Mouse (Mus musculus): ENCODE results near the gene Prox1.

The Prox1 gene

DNA sequence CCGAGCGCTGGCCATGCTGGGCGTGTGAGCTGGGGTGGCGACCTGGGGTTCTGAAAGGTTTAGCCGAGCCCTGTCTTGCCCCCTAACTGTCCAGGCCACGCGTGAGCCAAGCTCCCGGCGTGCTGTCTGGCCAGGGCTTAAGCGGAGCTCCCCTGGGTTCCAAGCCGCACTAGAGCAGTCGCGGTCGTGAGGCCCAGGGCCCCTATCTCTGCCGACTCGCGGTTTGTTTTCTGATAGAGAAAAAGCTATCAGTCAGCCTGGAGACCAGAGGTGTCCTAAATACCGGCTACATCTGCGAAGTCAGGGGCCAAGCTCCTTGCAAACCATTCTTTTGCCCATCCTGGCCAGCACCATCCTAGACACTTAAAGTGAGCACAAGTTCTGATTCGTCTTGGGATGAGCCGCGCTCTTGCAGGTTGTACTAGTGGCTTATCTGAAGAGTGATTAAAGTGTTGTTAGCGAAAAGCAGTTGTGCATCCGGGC lies 2.5 kb upstream of the Prox1 start:
- DNase-seq (ENCODE audit: low spot score) = no peak

DNA sequence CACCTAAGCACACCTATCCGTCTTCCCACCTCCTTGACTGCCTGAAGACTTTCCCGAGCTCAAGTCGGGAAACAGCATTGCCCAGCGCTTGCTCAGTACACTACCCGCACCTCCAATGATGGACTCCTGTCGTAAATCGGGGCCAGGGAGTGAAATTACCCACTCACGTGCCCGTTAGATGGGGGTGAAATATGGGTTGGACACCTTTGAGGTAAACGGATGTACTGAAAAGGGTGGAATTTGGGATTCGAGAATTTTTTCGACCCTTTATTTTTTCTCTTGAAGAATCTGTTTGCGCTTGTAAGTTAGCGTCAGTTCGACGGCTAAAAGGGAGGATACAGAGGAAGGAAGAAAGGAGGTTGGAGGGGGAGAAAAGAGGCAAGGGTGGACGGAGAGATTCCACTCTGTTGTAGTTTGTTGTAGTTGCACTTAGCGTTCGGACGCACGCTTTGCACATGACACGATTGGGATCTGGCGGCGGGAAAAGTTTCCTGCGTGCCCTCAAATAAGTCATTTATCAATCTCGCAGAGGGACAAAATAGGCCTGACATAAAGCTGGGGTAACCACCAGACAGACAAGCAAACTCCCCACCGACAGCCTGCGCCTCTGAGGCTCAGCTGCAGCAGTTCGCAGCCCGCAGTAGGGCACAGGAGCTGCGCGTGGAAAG lies 1.9 kb upstream of the Prox1 start:
- no peak for DNase-seq (ENCODE audit: low spot score)

DNA sequence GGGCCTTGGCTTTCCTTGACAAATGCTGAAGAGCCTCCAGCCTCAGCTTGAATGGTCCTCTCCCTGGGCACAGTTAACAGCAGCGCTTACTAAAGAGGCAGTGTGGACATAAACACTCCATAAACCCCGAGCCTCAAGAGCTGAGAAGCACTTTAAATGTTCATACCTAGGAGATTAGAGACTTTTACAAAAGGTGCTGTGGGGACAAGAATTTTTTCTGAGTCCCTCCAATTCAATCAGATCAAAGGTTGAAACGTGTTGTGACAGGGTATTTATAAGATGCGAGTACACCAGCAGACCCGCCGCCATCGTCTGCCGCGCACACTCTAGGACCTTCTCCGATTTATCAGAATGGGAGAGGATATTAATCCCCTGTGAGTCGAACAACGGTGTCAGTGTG lies 1.2 kb upstream of the Prox1 start:
- DNase-seq (ENCODE audit: low spot score) = no peak

DNA sequence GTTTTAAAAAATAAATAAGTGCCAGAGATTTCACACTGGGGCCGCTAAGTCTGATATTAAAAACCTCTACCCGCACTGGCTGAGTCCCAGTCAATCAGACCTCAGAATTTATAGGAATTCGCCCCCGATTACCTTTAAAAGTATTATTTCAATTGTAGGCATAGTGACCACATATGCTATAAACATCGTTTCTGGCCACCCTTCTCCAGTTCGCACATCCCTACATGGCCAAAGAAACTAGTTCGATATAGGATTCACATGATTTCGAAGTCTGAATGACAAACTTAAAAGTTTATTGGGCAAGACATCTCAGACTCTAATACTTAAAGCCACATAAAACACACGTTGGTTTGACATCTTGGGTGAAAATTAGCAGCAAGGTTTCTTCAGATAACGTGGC lies 827 bp upstream of the Prox1 start:
- DNase-seq (ENCODE audit: low spot score) = no peak

DNA sequence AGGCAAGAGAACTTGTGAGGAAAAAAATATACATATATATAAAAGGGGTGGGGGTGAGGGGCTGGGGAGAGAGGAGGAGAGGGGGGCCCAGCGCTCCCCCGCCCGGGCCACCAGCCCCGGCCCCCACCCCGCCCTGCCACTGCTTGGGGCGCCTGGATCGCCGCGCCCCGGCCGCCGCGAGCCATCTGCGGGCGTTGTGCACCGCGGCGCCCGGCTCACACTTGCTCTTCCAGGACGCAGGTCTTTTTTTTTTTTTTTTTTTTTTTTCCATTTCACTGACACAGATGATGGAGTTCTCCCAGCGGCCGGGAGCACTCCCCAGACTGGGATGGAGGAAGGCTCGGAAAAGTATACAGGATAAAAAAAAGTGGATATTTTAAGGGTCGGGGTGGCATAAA lies 304 bp upstream of the Prox1 start:
- DNase-seq (ENCODE audit: low spot score) = no peak

DNA sequence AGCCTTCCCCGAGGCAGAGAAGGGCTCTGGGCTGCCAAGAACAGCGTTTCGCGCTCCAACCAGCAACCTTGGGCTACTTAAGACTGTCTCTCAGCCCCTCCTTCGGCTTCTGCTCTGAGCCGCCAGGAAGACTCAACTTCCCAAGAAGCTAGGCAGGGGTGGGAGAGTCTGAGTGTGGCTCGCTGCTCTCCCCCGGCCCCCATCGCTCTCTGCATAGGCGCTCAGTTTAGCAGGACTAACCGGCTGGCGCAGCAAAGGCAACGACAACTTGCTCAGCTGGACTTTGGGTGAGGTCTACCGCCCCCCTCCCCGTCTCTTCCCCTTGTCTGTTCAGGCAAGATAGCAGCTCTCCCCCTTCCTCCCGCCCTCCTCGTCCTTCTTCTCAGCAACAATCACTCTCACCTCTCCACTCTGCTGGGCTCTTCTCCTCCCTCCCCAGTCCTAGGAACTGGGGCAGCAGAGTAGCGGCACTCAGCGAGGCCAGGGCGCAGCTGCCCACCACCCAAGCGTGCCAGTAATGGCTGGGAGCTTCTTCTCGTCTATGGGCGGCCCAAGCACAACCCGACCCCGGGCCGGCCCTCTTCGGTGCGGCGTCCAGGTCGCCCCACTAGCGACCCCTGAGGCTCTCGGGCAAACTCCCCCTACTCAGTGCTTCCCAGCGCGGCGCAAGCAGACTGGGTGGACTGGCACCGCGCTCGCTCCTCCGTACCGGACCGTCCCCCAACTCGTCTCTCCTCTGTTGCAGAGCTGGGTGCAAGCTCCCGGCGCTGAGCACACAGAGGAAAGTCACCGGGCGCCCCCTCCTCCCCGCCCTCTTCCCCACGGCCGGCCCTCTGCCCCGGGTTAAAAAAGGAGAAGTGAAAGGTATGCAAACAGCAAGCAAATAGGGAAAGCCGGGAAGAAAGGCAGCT lies 1.5 kb downstream of the Prox1 start:
- no peak for DNase-seq (ENCODE audit: low spot score)

DNA sequence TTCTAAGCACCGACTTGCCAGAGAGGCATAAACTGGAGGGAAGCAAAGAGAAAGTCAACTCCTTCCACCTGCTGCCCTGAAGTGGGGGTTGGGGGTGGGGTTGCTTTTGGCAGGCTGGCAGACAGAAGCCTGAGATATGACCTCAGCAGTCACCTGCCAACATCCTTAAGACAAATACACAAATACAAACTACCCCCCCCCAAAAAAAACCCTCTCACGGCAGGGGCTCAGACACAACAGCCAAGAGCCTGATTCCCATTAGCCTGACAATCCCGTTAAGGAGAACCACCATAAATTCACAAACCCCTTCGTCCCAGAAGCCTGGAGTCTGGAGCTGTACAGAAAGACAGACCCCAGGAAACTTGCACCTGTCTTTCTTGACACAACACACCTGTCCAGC lies 2.4 kb downstream of the Prox1 start:
- DNase-seq (ENCODE audit: low spot score) = no peak

DNA sequence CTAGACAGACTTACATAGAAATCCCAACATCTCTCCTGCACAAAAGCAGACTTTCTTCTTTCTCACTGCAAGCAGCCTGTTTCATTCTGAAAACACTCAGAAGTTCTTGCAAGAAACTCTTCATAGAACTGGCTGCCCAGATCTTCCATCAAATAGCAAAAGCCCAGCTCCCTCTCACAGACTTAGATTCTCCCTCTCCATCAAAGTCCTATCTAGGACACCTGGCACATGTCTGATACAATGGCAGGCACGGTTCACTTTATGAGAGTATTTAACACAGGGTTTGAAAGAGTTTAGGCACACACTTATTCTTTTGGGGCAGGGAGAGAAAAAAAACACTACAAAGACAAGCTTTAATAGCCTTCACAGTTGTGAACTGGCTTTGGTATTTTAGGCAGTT lies 2.9 kb downstream of the Prox1 start:
- DNase-seq (ENCODE audit: low spot score) = no peak

DNA sequence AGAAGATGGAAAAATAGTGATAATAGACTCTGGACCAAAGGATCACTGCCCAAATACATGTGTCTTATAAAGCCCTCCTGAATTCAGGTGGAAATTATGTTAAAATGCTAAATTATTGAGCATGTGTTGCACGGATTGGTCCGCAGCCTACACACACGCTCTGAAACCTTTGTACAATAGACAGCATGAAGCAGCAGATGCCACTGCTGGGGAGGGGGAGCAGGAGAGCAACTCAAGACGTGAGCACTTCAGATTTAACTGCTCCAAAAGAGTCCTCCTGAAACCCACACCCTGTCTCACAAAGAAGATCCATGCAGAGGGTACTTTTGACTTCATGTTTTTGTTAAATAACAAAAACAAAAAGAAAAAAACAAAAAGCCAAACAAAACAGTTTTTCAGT lies 5.0 kb downstream of the Prox1 start:
- DNase-seq (ENCODE audit: low spot score) = no peak

DNA sequence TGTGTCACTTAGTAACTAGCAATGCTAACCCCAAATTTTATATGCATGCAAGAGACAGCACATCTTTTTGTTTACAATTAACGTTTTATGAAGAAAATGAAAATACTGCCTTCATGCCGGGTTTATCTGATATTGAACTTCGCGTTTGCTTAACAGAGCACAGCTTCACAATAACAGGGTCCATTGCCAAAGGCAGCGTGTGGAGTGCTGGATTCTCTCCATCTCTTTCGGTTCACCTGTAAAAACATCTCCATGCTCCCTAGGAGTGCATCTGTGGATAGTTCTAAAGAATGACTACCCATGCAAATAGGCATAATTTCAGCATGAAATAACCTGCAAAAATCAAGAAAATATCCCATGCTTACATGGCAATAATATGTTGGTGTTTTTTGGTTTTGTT lies 7.0 kb downstream of the Prox1 start:
- DNase-seq (ENCODE audit: low spot score) = no peak

DNA sequence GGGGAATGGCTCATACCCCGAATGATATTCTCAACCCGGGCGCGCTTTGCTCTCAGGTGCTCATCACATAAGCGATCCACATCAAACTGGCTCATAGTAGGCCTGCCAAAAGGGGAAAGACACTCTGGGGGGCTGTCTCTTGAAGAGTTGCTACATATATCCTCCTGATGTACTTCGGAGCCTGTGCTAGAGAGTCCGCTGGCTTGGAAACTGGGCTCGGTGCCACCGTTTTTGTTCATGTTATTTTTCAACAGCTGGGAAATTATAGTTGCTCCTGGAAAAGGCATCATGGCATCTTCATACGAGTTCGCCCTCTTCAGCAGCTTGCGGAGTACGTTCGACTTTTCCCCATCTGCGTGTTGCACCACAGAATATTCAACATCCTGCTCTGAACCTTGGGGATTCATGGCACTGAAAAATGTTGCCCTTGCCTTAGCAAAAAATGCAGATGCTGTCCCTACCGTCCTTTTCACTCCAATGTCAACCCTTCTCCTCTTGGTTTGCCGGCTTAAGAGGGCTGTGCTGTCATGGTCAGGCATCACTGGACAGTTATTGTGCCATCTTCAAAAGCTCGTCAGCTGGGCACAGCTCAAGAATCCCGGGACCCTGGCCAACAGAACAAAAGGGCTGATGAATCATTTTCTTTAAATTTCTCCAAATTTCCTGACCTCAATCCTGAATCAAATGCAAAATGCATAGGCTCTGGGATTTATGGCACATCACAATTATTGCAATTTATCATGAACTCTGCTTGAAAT lies 8.6 kb downstream of the Prox1 start:
- no peak for DNase-seq (ENCODE audit: low spot score)

DNA sequence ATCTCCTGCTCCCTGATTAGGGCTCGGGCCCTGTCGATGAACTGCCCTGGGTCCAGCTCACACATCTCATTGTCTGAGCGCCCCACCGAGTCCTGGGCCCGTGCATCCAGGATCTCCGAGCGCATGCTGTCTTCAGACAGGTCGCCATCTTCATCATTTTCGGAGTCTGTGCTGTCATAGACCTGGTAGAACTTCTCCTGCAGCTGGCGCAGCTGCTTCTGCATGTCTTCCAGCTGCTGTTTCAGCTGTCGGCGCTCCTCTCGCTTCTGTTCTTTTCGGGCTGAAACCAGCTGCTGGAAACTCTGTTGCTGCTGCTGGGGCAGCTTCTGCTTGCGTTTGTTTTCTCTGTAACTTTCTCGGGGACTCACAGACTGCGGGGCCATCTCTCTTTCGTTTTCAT lies 9.2 kb downstream of the Prox1 start:
- DNase-seq (ENCODE audit: low spot score) = no peak

DNA sequence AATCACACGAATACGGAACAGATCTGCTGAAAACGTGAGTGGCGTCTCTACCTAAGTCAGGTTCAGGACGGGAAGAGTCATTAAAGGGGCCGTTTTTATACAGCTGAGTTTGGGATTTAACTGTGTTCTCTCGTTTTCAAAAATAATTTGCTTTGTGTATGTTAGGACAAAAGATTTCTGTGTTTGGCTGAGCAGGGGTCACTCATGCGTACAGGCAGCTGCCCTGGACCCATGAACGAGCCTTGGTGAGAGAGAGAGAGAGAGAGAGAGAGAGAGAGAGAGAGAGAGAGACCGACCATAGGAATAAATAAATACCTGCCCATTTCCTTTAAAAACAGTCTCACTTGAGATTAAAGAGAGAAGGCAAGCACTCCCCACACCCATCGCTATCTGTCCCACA lies 11.1 kb downstream of the Prox1 start:
- no peak for DNase-seq (ENCODE audit: low spot score)

DNA sequence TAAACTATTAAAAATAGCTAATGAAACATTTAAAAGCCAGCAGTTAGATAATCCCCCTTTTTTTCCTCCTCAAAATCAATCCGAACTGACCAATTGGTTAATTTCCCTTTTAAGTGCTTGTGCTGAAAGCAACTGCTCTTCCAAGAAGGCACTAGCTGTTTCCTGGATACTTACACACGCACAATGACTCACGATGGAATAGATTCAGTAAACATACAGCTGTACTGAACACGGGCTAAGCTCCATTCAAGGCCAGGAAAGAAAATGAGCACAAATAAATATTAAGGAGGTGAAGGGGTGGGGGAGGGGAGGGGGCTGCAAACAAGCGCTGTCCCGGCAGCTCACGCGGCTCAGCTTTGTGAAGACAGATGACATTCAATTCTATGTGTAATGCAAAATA lies 14.8 kb downstream of the Prox1 start:
- no peak for DNase-seq (ENCODE audit: low spot score)

DNA sequence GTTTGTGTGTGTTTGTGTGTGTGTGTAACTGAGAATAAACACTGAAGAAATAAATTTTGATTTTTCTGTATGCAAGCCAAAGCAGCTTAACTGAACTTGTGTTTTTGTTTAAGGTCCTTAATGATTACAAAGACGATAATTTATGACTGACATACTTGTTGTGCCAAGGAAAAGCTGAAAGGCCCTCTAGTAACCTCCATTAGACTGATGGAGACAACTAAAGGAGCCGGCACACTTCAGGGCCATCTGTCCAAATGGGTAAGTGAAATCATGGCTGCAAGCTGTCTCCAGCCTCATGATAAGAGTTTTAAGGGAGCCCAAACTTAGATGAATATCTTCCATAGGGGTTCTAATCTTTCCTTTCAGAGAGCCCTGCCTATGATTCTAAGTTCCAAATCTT lies 15.5 kb downstream of the Prox1 start:
- no peak for DNase-seq (ENCODE audit: low spot score)

DNA sequence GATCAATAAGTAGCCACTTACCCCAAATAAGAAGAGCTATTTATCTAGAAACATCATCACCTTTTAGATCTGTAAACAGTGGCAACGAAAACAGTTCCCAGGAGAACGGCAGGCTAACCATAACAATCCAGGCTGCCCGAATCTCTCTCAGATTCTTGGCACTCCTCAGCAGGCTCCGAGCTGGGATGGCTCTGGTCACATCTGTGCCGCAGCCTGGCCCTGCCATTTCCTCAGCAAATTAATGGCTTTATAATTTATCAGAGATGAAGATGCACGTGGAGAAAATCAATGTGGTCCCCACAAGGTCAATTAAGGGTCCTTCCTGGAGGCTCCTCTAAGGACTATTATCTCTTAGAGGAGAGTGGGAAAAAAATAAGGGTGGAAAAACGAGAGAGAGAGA lies 16.2 kb downstream of the Prox1 start:
- no peak for DNase-seq (ENCODE audit: low spot score)

DNA sequence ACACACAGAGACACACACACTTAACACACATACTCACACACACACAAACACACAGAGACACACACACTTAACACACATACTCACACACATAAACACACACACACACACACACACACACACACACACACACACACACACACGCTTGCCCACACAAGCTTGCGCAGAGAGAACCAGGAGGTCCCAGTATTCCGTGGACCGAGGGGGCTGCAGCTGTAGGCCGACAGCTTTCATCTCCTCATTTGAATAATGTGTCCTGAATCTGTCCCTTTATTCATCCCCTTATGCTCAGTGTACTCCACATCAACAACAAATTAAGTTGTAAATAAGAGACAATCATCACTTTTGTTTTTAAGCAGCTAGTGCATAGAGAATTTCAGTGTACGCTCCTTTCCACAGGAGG lies 17.9 kb downstream of the Prox1 start:
- no peak for DNase-seq (ENCODE audit: low spot score)

DNA sequence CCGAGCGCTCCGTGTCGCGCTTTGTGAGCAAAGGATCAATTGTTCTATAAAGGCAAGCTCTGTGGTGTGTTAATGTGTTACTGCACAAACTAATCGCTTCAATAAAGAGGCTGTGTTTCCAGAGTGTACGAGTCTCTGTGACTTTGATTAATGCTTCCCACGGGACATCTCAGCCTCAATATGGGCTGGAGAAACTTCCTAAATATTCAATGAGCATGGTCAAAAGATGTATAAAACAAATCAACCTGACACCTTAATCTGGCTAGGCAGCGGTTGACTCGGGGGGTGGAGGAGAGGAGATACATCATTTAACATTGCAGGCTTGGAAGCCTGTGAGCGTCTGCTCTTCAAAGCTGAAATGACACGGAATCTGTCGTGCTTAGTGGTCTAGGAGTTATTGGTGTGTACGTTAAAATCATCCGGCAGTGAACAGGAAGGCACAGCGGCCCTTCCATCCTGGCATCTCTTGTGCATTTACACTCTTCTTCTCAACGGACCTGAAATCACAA lies 21.2 kb downstream of the Prox1 start:
- no peak for DNase-seq (ENCODE audit: low spot score)

DNA sequence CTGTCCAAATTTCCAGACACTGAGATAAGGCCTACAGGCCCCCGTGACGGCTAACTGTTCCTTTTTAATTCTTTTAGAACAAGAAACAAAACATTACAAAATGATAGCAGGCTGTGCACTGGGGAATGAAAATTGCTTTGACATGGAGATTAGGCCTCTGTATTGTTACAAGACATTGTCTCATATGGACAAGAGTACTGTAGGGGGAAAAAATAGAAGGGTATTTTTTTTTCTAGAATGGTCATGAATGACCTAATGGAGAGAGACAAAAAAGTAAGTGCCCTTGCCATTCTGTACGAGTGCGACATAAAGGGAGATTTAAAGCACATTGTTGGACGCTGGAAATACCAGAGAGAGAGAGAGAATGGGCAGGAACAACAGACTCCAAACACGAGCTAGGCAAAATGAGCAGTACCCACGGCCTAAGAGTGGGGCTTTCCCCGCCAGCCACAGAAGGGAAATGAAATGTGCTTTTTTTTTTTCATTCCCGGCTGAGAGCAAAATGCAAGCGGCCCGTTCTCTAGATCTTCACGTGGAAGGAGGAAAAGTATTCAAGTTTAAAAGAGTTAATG lies 21.8 kb downstream of the Prox1 start:
- DNase-seq (ENCODE audit: low spot score) = no peak

DNA sequence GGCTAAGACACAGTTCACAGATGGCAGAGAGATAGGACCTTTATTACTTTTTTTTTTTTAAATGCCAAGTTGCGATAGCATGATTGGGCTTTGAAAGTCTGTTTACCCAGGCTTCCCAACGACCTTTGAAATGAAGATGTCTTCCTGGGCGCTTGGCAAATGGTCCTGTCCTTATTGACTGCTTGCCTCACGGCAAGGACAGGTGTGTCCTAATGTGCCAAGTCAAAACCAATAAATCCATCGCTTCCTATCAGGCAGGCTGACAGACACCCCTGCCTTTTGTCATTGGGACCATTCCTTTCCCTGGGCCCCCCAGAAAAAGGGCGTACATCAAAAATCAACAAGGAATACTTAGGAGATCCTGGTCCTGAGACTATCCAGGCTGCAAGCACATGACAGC lies 22.7 kb downstream of the Prox1 start:
- no peak for DNase-seq (ENCODE audit: low spot score)

DNA sequence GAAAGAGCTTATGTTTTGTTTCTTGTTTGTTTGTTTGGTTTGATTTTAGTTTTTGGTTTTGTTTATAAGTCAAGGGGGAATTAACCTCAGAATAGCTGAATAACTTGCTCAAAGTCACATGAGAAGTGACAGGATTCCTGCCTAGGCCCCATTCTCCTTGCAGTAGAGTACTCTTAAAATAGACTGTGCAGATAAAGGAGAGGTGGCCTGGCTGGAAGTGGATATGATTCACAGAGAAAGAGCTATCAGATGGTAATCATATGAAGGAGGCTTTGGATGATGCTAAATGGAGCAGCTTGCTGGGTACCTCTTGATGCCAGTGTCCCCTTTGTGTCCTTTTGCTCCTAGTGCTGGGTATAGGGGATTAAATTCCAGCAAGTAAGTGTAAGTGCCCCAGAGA lies 26.1 kb downstream of the Prox1 start:
- no peak for DNase-seq (ENCODE audit: low spot score)

DNA sequence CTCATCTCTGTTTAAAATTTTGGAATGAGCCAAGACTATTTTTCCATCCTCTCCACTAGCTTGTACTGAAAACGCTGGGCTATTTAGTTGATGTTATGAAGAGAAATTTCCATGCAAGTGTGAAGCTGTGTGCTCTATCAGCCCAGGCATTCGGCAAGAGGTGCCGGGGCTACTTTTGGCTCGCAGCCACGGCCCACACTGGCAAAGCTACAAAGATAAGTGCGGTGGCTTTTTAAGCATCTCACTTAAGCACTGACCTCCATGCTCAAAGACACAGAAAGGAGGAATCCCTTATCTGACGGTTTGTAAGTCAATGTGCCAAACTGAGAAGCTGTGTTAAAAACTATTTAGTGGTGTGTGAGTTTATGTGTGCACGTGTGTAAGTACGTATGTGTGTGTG lies 26.9 kb downstream of the Prox1 start:
- no peak for DNase-seq (ENCODE audit: low spot score)

Measured in ovary, postnatal 10 days (tissue).